Mouse (Mus musculus): ENCODE measurements at regions not wholly inside any gene's neighbourhood (a gene's known extent, or its start where the extent isn't known, plus 50 kb on each side); places are given as distances from the start of the nearest gene placed in this dataset.

DNA sequence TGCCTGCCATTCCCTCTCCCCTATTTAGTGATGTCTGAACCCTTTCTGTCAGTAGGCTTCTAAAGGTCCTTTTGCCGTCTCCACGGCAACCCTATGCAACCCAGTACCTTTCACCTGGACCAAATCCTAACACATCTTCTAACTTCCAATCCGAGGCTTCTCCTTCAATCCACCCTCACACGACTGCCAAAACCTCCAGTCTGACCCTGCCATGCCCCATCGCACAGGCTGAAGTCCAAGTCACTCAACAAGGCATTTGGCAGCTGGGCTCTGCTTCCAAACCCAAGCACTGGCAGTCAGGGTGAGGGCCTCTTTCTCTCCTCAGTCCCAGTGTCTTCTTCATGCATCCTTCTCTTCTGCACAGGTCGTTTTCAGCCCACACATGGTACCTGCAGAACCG lies 83.0 kb upstream of the Lrpprc start:
- no peaks in the 10 kb centered on the region for H3K9me3 ChIP-seq (ENCODE audit: low read length)
- no peak overlapping the region for H3K4me3 ChIP-seq (ENCODE audit: low read depth, low read length)
- no peak overlapping the region for H3K9ac ChIP-seq
- no peaks in the 10 kb centered on the region for H3K36me3 ChIP-seq (ENCODE audit: insufficient read depth)
- 74% methylated on average over 7 of the region's 7 CpGs for WGBS
- H3K4me1 ChIP-seq (ENCODE audit: insufficient read depth) = no peaks in the 10 kb centered on the region
- no peak for TF ChIP-seq CTCF (IDR thresholded peaks at IDR 0.05; ENCODE audit: low read depth)
- ATAC-seq (no peak), DNase-seq (no peak)
- no peak overlapping the region for H3K27ac ChIP-seq (ENCODE audit: low read depth, low read length)
- H3K4me2 ChIP-seq (ENCODE audit: low read depth) = no peak overlapping the region
- H3K27me3 ChIP-seq (ENCODE audit: insufficient read depth, low read length) = no peaks in the 10 kb centered on the region

- no peak overlapping the region for H3K4me3 ChIP-seq (ENCODE audit: low read depth, low read length)
- no peaks in the 10 kb centered on the region for H3K27me3 ChIP-seq (ENCODE audit: insufficient read depth, low read length)
- no peak overlapping the region for H3K9ac ChIP-seq
- H3K4me1 ChIP-seq (ENCODE audit: insufficient read depth) = no peaks in the 10 kb centered on the region
- no peaks in the 10 kb centered on the region for H3K9me3 ChIP-seq (ENCODE audit: low read length)
- H3K36me3 ChIP-seq (ENCODE audit: insufficient read depth) = no peaks in the 10 kb centered on the region
- 76% methylated on average over 6 of the region's 6 CpGs for WGBS
- no peak overlapping the region for H3K4me2 ChIP-seq (ENCODE audit: low read depth)
- DNase-seq = no peak
- no peak overlapping the region for H3K27ac ChIP-seq (ENCODE audit: low read depth, low read length)
- no peak for TF ChIP-seq CTCF (IDR thresholded peaks at IDR 0.05; ENCODE audit: low read depth)
- ATAC-seq = no peak
Observed at GRCm38 (mm10) chr17:84874494-84874893, 82.0 kb upstream of the Ppm1b start.

- Histone ChIP-seq H3K9ac (no peak overlapping the region), H3K4me2 (ENCODE audit: low read depth) (no peak overlapping the region), H3K27me3 (ENCODE audit: insufficient read depth, low read length) (no peaks in the 10 kb centered on the region), H3K36me3 (ENCODE audit: insufficient read depth) (no peaks in the 10 kb centered on the region), H3K27ac (ENCODE audit: low read depth, low read length) (no peak overlapping the region), H3K4me1 (ENCODE audit: insufficient read depth) (no peaks in the 10 kb centered on the region), H3K4me3 (ENCODE audit: low read depth, low read length) (no peak overlapping the region), H3K9me3 (ENCODE audit: low read length) (no peaks in the 10 kb centered on the region)
- DNase-seq (no peak), ATAC-seq (no peak)
- 67% methylated on average over 6 of the region's 6 CpGs for WGBS
- no peak for TF ChIP-seq CTCF (IDR thresholded peaks at IDR 0.05; ENCODE audit: low read depth)
Observed at GRCm38 (mm10) chr17:84875031-84875430, 81.5 kb upstream of the Ppm1b start.

DNA sequence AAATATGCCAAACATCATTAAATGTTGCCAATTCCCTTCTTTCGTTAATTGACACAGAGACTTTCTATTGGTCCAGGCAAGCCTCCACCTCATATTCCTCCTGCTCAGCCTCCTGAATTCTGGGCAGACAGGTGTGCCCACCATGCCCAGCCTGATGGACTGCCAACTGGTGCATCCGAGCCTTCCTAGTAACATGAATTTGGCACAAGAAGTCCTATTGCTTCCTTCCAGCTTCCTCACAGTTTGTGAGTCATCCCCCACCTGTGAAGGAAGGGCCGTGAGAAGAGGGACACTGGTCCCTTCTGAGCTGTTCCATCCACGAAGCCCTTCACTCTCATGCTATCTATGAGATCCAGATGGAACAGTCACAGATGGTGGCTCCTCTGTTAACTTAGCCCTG lies 80.5 kb upstream of the Ppm1b start:
- H3K4me3 ChIP-seq (ENCODE audit: low read depth, low read length) = no peak overlapping the region
- no peaks in the 10 kb centered on the region for H3K36me3 ChIP-seq (ENCODE audit: insufficient read depth)
- H3K9ac ChIP-seq = no peak overlapping the region
- no peaks in the 10 kb centered on the region for H3K4me1 ChIP-seq (ENCODE audit: insufficient read depth)
- no peaks in the 10 kb centered on the region for H3K27me3 ChIP-seq (ENCODE audit: insufficient read depth, low read length)
- no peak overlapping the region for H3K4me2 ChIP-seq (ENCODE audit: low read depth)
- WGBS = 85% methylated on average over 4 of the region's 4 CpGs
- H3K9me3 ChIP-seq (ENCODE audit: low read length) = no peaks in the 10 kb centered on the region
- TF ChIP-seq CTCF (IDR thresholded peaks at IDR 0.05; ENCODE audit: low read depth) = no peak
- no peak overlapping the region for H3K27ac ChIP-seq (ENCODE audit: low read depth, low read length)
- no peak for DNase-seq
- ATAC-seq = no peak

DNA sequence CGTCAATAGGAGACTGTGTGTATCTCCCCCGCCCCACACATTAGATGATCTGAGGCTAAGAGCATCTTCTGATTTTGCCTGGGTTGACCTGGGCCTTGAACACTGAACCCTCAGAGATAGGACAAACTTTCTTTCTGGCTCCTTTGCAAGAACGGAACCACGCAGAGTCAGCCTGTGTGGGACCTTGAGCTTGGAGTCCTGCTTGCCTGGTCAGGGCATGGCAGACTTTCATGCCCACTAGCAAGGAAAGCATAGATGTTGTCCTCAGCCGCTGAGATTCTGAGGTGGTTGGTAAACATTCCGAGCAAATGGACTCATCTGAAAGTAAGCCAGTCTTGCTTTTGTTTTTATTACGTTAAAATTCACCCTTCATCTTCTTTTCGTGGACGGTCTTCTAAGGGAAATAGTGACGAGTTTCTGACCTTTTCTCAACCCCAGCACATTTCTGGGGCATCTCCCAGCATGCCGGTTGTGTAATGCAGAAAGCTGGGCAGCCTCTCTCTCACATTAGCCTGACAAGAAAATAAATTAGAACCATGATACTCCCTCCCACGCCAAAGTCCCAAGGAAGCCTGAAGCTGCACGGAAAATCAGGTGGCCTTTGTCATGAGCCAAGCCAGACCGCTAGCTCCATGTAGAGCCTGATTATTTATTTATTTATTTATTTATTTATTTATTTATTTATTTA lies 79.2 kb upstream of the Ppm1b start:
- DNase-seq (no peak), ATAC-seq (peak; percentile 40)
- Histone ChIP-seq H3K27me3 (ENCODE audit: insufficient read depth, low read length) (no peaks in the 10 kb centered on the region), H3K36me3 (ENCODE audit: insufficient read depth) (no peaks in the 10 kb centered on the region), H3K9me3 (ENCODE audit: low read length) (no peaks in the 10 kb centered on the region), H3K9ac (no peak overlapping the region), H3K27ac (ENCODE audit: low read depth, low read length) (no peak overlapping the region), H3K4me1 (ENCODE audit: insufficient read depth) (no peaks in the 10 kb centered on the region), H3K4me2 (ENCODE audit: low read depth) (no peak overlapping the region), H3K4me3 (ENCODE audit: low read depth, low read length) (no peak overlapping the region)
- no peak for TF ChIP-seq CTCF (IDR thresholded peaks at IDR 0.05; ENCODE audit: low read depth)
- 77% methylated on average over 14 of the region's 14 CpGs for WGBS

DNA sequence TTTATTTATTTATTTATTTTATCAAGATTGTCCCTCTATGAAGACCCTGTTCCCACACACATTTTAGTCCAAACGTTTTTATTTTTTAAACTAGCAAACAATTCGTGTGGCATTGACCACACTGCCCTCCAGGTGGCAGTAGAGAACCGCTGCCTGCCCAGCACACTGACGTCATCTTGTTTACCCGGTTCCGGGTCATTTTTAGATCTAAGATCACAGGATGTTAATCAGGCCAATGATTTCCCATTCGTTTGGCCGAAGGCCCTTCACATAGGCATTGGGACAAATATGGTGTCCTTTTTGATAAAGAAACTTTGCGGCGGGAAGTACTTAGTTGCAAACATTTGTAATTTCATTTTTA lies 78.7 kb upstream of the Ppm1b start:
- DNase-seq (peak; percentile 82), ATAC-seq (peak; percentile 60)
- no peak overlapping the region for H3K27ac ChIP-seq (ENCODE audit: low read depth, low read length)
- 19% methylated on average over 10 of the region's 10 CpGs for WGBS
- H3K36me3 ChIP-seq (ENCODE audit: insufficient read depth) = no peaks in the 10 kb centered on the region
- 0 out of 2 replicates have a peak overlapping the region, but pooled peaks have one; percentile 33 for H3K4me2 ChIP-seq (ENCODE audit: low read depth)
- H3K4me1 ChIP-seq (ENCODE audit: insufficient read depth) = no peaks in the 10 kb centered on the region
- no peak overlapping the region for H3K9ac ChIP-seq
- H3K27me3 ChIP-seq (ENCODE audit: insufficient read depth, low read length) = no peaks in the 10 kb centered on the region
- H3K4me3 ChIP-seq (ENCODE audit: low read depth, low read length) = no peak overlapping the region
- TF ChIP-seq CTCF (IDR thresholded peaks at IDR 0.05; ENCODE audit: low read depth) = peak; percentile 89
- H3K9me3 ChIP-seq (ENCODE audit: low read length) = no peaks in the 10 kb centered on the region

DNA sequence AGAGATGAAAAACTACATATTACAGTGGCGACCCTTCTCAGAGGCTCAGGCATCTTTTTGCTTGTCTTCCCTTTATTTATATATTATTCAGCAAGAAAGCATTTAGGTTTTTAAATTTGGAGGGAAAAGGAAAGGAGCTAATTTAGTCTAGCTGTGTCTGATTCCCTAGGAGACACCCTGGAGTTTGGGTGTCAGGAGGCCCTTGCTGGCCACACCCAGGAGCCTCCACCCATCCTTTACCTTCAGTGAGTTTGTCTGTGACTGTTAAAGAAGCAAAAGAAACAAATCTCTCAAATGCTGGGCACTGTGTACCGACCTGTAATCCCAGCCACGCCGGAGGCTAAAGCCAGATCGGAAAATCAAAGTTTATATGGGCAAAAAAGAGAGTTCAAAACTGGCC lies 78.2 kb upstream of the Ppm1b start:
- 88% methylated on average over 5 of the region's 5 CpGs for WGBS
- Histone ChIP-seq H3K27me3 (ENCODE audit: insufficient read depth, low read length) (no peaks in the 10 kb centered on the region), H3K9me3 (ENCODE audit: low read length) (no peaks in the 10 kb centered on the region), H3K36me3 (ENCODE audit: insufficient read depth) (no peaks in the 10 kb centered on the region), H3K27ac (ENCODE audit: low read depth, low read length) (no peak overlapping the region), H3K4me2 (ENCODE audit: low read depth) (0 out of 2 replicates have a peak overlapping the region, but pooled peaks have one; percentile 33), H3K4me1 (ENCODE audit: insufficient read depth) (no peaks in the 10 kb centered on the region), H3K4me3 (ENCODE audit: low read depth, low read length) (no peak overlapping the region), H3K9ac (no peak overlapping the region)
- ATAC-seq (no peak), DNase-seq (no peak)
- TF ChIP-seq CTCF (IDR thresholded peaks at IDR 0.05; ENCODE audit: low read depth) = no peak

Measured in forebrain, postnatal 0 days (tissue).